ENCODE assay signal across 15 mouse cellular contexts in the genomic region with DNA sequence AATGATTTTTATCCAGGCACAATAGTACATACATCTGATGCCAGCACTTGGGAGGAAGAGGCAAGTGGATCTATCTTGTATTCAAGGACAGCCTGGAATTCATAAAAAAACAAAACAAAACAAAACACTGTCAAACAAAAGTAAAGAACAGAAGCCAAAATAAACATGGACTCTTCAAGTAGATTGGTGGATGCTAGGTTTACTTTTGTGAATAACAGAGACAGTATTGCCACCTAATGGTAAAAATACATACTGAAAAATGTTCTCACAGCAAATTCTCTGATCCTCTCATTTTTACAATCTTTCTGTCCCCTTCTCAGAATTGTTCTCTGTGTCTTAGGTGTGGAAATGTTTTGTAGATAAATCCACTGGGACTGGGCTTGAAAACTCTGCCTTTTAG.
A peak's percentile ranks its signal among the peaks of the same experiment; 100 is the strongest.
DNase-seq lines count a peak whose midpoint lies in the region; ATAC-seq and TF ChIP-seq lines count a peak whose summit lies in the region.
"Had no signal": no experiment of that assay in that cellular context is flagged by ENCODE, and none has a peak within 500 bp of the region (broad histone marks: within the 10 kb centered on the region; RNA-seq: fewer than 3 reads in every experiment).

No protein-coding gene starts in this region.

- no peaks in the 10 kb centered on the region for H3K9me3 ChIP-seq in forebrain, embryonic 14.5 days (replicated peaks; ENCODE audit: control insufficient read depth, low read length)
- no peaks in the 10 kb centered on the region for H3K9me3 ChIP-seq in forebrain, embryonic 10.5 days
- H3K9me3 ChIP-seq: embryonic facial prominence, embryonic 13.5 days; midbrain, embryonic 10.5 days had no signal

- no peak overlapping the region for H3K4me2 ChIP-seq in forebrain, embryonic 14.5 days (ENCODE audit: low read length)
- H3K4me2 ChIP-seq: embryonic facial prominence, embryonic 13.5 days had no signal

- intact Hi-C loops in left cerebral cortex, adult 2 months (cut with DNase I), result no loop called here
- intact Hi-C loops in left cerebral cortex, postnatal 10 days (cut with DNase I), result no loop called here

- H3K4me3 ChIP-seq in forebrain, embryonic 14.5 days (ENCODE audit: low read depth, low read length), result no peak overlapping the region
- H3K4me3 ChIP-seq in forebrain, embryonic 10.5 days, result no peak overlapping the region
- no peak overlapping the region for H3K4me3 ChIP-seq in left cerebral cortex, adult 2 months
- no peak overlapping the region for H3K4me3 ChIP-seq in cerebellum, adult 2 months (replicated peaks; ENCODE audit: insufficient read depth, low read depth, low read length)
- H3K4me3 ChIP-seq: embryonic facial prominence, embryonic 13.5 days; midbrain, embryonic 10.5 days had no signal

- H3K27me3 ChIP-seq in forebrain, embryonic 14.5 days (replicated peaks; ENCODE audit: control insufficient read depth, insufficient read depth, low read length), result no peaks in the 10 kb centered on the region
- no peaks in the 10 kb centered on the region for H3K27me3 ChIP-seq in forebrain, embryonic 10.5 days (ENCODE audit: poor library complexity, severe bottlenecking)
- H3K27me3 ChIP-seq in cerebellum, adult 2 months (ENCODE audit: control insufficient read depth, insufficient read depth, low read length), result no peaks in the 10 kb centered on the region
- H3K27me3 ChIP-seq: embryonic facial prominence, embryonic 13.5 days had no signal

- TF ChIP-seq CTCF in left cerebral cortex, adult 2 months (IDR thresholded peaks at IDR 0.05), result peak; percentile 46
- no peak for TF ChIP-seq CTCF in cerebellum, adult 2 months (IDR thresholded peaks at IDR 0.05; ENCODE audit: borderline replicate concordance, insufficient read depth, low read depth, low read length)

- ATAC-seq in forebrain, embryonic 14.5 days, result no peak
- ATAC-seq: hindbrain, embryonic 16.5 days had no signal

- peak; percentile 8 for DNase-seq in forebrain, embryonic 14.5 days (ENCODE audit: low spot score)
- no peak for DNase-seq in forebrain, embryonic 10.5 days (ENCODE audit: extremely low spot score, low spot score)
- no peak for DNase-seq in left cerebral cortex, adult 2 months (ENCODE audit: extremely low spot score in 1 of 2, low spot score in 2 of 2)
- no peak for DNase-seq in left cerebral cortex, postnatal 10 days (ENCODE audit: extremely low spot score in 1 of 2, low spot score in 2 of 2)
- DNase-seq in 3T3-L1 (ENCODE audit: low read depth, low spot score), result peak; percentile 76
- peak; percentile 63 for DNase-seq in adipocyte (ENCODE audit: low spot score)
- DNase-seq in cerebellum, adult 2 months, result no peak
- DNase-seq in heart, adult 11 months, result no peak
- DNase-seq: cerebellum, adult 18-20 months; kidney, adult 9 months; liver; thymus, postnatal 4 days had no signal

- no peak overlapping the region for H3K27ac ChIP-seq in forebrain, embryonic 14.5 days (ENCODE audit: low read depth, low read length)
- H3K27ac ChIP-seq in forebrain, embryonic 10.5 days, result no peak overlapping the region
- H3K27ac ChIP-seq in left cerebral cortex, adult 2 months, result no peak overlapping the region
- H3K27ac ChIP-seq in cerebellum, adult 2 months (ENCODE audit: insufficient read depth, low read length), result no peak overlapping the region
- H3K27ac ChIP-seq: embryonic facial prominence, embryonic 13.5 days; midbrain, embryonic 10.5 days had no signal

- H3K4me1 ChIP-seq in forebrain, embryonic 14.5 days (ENCODE audit: control insufficient read depth, insufficient read depth, low read length), result no peaks in the 10 kb centered on the region
- no peaks in the 10 kb centered on the region for H3K4me1 ChIP-seq in forebrain, embryonic 10.5 days
- H3K4me1 ChIP-seq in cerebellum, adult 2 months (ENCODE audit: control insufficient read depth, insufficient read depth, low read length), result no peaks in the 10 kb centered on the region
- H3K4me1 ChIP-seq: embryonic facial prominence, embryonic 13.5 days; midbrain, embryonic 10.5 days had no signal

- no peaks in the 10 kb centered on the region for H3K36me3 ChIP-seq in forebrain, embryonic 14.5 days (ENCODE audit: control insufficient read depth, insufficient read depth, low read length)
- H3K36me3 ChIP-seq in forebrain, embryonic 10.5 days (replicated peaks), result no peaks in the 10 kb centered on the region
- H3K36me3 ChIP-seq: embryonic facial prominence, embryonic 13.5 days; midbrain, embryonic 10.5 days had no signal

- no peak for TF ChIP-seq POLR2A in cerebellum, adult 2 months (IDR thresholded peaks at IDR 0.05; ENCODE audit: borderline replicate concordance, insufficient read depth, low read length)

- H3K9ac ChIP-seq in forebrain, embryonic 14.5 days (ENCODE audit: low read length), result no peak overlapping the region
- H3K9ac ChIP-seq: embryonic facial prominence, embryonic 13.5 days had no signal

Comparison
In these comparisons a context has a peak if more than half of its experiments do, and no peak if none do; other contexts are left out.
1. DNase-seq: peak in forebrain, embryonic 14.5 days (single experiment), 3T3-L1 (single experiment) and adipocyte (single experiment); none in forebrain, embryonic 10.5 days (single experiment), left cerebral cortex, adult 2 months (0 of 2), left cerebral cortex, postnatal 10 days (0 of 2), cerebellum, adult 2 months (0 of 2) and heart, adult 11 months (single experiment).